Mouse (Mus musculus): ENCODE data around the gene Iqsec1. TPM values are rescaled to one million over a fixed set of nuclear protein-coding genes. Genes with fewer than 3 reads are reported as not detected.
A peak's percentile ranks its signal among the peaks of the same experiment; 100 is the strongest.

Iqsec1 gene
- polyA plus RNA-seq, 1 experiment from 2014 or later: 17.9 TPM

DNA sequence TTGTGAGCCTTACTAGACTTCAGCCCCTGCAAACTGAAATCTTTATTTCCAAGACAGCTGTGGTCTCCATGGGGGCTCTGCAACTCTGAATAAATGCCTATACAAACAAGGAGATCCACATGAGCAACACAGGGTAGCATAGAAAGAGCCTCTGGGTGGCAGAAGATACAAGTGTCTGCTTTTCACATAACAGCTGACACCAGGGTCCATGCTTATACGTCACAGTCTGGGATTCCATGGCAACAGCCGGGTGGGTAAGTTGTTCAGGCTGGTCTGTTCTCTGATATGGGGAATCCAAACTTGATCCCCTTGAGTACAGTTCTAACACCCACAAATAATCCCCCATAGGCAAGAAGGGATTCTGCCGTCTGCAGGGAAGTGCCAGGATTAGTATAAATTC, 108.1 kb downstream of the Iqsec1 start:
- no peak for ATAC-seq (ENCODE audit: low FRiP score, low read depth)
- no peak overlapping the region for H3K27ac ChIP-seq

DNA sequence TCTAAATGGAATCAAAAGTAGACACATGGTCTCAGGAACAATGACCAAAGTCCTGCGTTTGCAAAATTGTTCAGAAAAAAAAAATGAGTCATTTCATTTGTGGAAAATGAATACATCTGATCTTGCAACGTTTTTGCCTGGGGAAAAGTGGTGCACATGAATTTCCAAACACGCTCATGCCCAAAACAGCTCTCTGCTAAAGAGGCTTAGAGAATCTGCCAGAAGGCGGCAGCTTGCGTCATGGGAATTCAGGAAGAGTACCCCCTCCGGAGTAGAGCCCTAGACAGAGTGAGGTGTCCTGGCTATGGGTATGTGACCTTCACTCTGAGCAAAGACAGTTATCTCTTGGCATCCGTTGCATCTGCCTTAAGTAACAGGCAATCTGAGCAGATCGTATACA, 116.9 kb downstream of the Iqsec1 start:
- no peak overlapping the region for H3K4me2 ChIP-seq (replicated peaks)

More for the DNA sequence above, 108.1 kb downstream of the Iqsec1 start:
- Histone ChIP-seq H3K4me2 (replicated peaks) (no peak overlapping the region), H3K9me3 (no peaks in the 10 kb centered on the region), H3K4me3 (no peak overlapping the region), H3K27me3 (replicated peaks) (no peaks in the 10 kb centered on the region), H3K9ac (no peak overlapping the region), H3K36me3 (no peaks in the 10 kb centered on the region), H3K4me1 (0 out of 2 replicates have a peak, but pooled peaks cover 4% of the 10 kb centered on the region)
- WGBS: 51% methylated on average over 3 of the region's 3 CpGs

DNA sequence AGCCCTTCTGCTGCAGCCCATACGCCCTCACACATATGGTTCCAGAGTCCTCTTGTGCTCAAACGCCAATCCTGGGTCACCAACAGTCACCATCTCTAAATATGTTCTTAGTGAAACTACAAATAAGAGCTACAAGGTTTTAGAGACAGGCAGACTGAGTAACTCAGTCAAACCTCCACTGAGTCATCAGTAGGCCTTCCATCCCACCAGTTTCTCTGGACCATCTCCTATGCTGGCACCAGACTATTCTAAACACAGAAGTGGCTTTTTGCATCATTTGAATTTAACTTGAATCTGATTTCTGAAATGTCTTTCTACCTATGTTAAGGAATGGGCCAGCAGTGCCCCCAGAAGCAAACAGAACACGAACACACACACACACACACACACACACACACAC, 120.5 kb downstream of the Iqsec1 start:
- ATAC-seq (ENCODE audit: low FRiP score, low read depth): no peak

More for the DNA sequence above, 116.9 kb downstream of the Iqsec1 start:
- WGBS: 88% methylated on average over 8 of the region's 8 CpGs
- Histone ChIP-seq H3K9ac (no peak overlapping the region), H3K4me1 (no peaks in the 10 kb centered on the region), H3K4me3 (no peak overlapping the region), H3K9me3 (no peaks in the 10 kb centered on the region), H3K36me3 (no peaks in the 10 kb centered on the region), H3K27ac (no peak overlapping the region), H3K27me3 (replicated peaks) (no peaks in the 10 kb centered on the region)
- no peak for ATAC-seq (ENCODE audit: low FRiP score, low read depth)

GRCm38 (mm10) chr6:90861370-90861769, 127.1 kb downstream of the Iqsec1 start:
- Histone ChIP-seq H3K4me3 (no peak overlapping the region), H3K36me3 (no peaks in the 10 kb centered on the region), H3K9ac (no peak overlapping the region), H3K4me2 (replicated peaks) (no peak overlapping the region), H3K27me3 (replicated peaks) (no peaks in the 10 kb centered on the region), H3K4me1 (no peaks in the 10 kb centered on the region), H3K27ac (no peak overlapping the region), H3K9me3 (no peaks in the 10 kb centered on the region)
- 94% methylated on average over 1 of the region's 1 CpGs for WGBS
- no peak for ATAC-seq (ENCODE audit: low FRiP score, low read depth)

More for the DNA sequence above, 120.5 kb downstream of the Iqsec1 start:
- Histone ChIP-seq H3K9ac (no peak overlapping the region), H3K36me3 (no peaks in the 10 kb centered on the region), H3K27ac (no peak overlapping the region), H3K4me3 (no peak overlapping the region), H3K4me2 (replicated peaks) (no peak overlapping the region), H3K27me3 (replicated peaks) (no peaks in the 10 kb centered on the region), H3K9me3 (no peaks in the 10 kb centered on the region), H3K4me1 (no peaks in the 10 kb centered on the region)
- WGBS: 75% methylated on average over 3 of the region's 3 CpGs

GRCm38 (mm10) chr6:90857844-90858243, 130.6 kb downstream of the Iqsec1 start:
- no peaks in the 10 kb centered on the region for H3K4me1 ChIP-seq
- no peaks in the 10 kb centered on the region for H3K9me3 ChIP-seq
- ATAC-seq (ENCODE audit: low FRiP score, low read depth): no peak
- no peak overlapping the region for H3K4me3 ChIP-seq
- H3K4me2 ChIP-seq (replicated peaks): no peak overlapping the region
- no peaks in the 10 kb centered on the region for H3K27me3 ChIP-seq (replicated peaks)
- H3K9ac ChIP-seq: no peak overlapping the region
- WGBS: 94% methylated on average over 1 of the region's 1 CpGs
- no peaks in the 10 kb centered on the region for H3K36me3 ChIP-seq
- H3K27ac ChIP-seq: no peak overlapping the region

DNA sequence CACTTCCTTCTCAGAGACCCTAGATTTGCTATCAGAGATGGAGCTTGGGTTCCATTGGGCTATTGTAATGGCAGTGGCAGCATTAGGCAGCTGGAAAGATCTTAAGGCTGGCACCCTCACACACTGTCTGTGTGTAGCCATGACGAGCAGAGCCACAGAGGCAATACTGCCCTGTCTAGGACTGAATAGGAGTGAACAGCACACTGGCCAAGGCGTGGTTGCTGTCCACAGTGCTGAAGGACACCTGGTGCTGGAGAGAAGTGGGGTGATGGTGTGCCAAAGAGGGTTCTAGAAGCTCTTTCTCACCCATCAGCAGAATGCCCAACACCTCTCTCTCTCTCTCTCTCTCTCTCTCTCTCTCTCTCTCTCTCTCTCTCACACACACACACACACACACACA, 136.1 kb downstream of the Iqsec1 start:
- ATAC-seq (ENCODE audit: low FRiP score, low read depth): no peak
- no peaks in the 10 kb centered on the region for H3K27me3 ChIP-seq (replicated peaks)
- no peaks in the 10 kb centered on the region for H3K36me3 ChIP-seq
- WGBS: 41% methylated on average over 2 of the region's 2 CpGs
- H3K9me3 ChIP-seq: no peaks in the 10 kb centered on the region
- no peak overlapping the region for H3K4me3 ChIP-seq
- no peaks in the 10 kb centered on the region for H3K4me1 ChIP-seq
- H3K27ac ChIP-seq: no peak overlapping the region
- no peak overlapping the region for H3K9ac ChIP-seq
- no peak overlapping the region for H3K4me2 ChIP-seq (replicated peaks)

DNA sequence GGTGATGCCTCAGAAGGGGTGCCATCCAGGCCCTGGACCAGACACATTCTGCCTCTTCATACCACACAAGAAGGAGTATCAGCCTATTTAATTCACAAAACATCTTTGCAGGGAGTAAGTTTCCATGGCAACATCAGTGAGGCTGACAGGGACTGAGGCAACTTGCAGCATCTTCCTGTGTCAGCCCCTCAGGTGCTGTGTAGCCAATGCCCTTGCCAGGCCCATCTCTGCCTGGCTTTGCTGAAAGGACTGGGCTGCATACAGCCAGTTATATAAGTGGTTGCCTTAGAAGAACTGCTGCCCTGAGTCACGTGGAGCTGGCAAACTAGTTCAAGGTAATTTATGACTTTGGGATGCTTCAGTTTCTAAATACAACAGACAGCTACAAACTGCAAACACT, 140.4 kb downstream of the Iqsec1 start:
- no peak overlapping the region for H3K9ac ChIP-seq
- H3K4me1 ChIP-seq: no peaks in the 10 kb centered on the region
- no peaks in the 10 kb centered on the region for H3K27me3 ChIP-seq (replicated peaks)
- 32% methylated on average over 1 of the region's 1 CpGs for WGBS
- H3K9me3 ChIP-seq: no peaks in the 10 kb centered on the region
- ATAC-seq (ENCODE audit: low FRiP score, low read depth): no peak
- no peak overlapping the region for H3K27ac ChIP-seq
- H3K4me3 ChIP-seq: no peak overlapping the region
- no peaks in the 10 kb centered on the region for H3K36me3 ChIP-seq
- no peak overlapping the region for H3K4me2 ChIP-seq (replicated peaks)

DNA sequence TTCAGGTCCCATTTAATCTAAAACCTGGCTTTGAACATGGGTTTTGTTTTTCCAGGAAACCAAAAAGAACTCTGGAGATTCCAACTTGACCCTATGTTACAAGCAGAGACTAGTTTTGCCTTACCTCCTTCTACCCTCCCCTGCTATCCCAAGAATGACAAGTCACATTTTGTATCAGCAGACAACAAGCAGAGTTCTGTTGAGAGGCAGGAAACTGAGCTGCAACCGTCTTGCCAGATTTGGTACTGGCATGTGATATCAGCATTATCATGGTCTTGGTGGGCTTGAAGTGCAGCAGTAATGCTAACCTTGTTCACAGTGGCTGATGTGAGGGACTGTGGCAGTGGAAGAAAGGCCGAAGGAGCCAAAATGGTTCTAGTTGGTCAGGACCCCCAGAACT, 141.0 kb downstream of the Iqsec1 start:
- no peak overlapping the region for H3K4me3 ChIP-seq
- H3K4me1 ChIP-seq: no peaks in the 10 kb centered on the region
- no peaks in the 10 kb centered on the region for H3K9me3 ChIP-seq
- no peak overlapping the region for H3K27ac ChIP-seq
- no peak for ATAC-seq (ENCODE audit: low FRiP score, low read depth)
- H3K27me3 ChIP-seq (replicated peaks): no peaks in the 10 kb centered on the region
- 80% methylated on average over 2 of the region's 2 CpGs for WGBS
- H3K36me3 ChIP-seq: no peaks in the 10 kb centered on the region
- no peak overlapping the region for H3K4me2 ChIP-seq (replicated peaks)
- no peak overlapping the region for H3K9ac ChIP-seq

- H3K4me1 ChIP-seq: no peaks in the 10 kb centered on the region
- H3K4me3 ChIP-seq: no peak overlapping the region
- no peak overlapping the region for H3K27ac ChIP-seq
- no peaks in the 10 kb centered on the region for H3K36me3 ChIP-seq
- no peak overlapping the region for H3K9ac ChIP-seq
- H3K27me3 ChIP-seq (replicated peaks): no peaks in the 10 kb centered on the region
- no peak overlapping the region for H3K4me2 ChIP-seq (replicated peaks)
- ATAC-seq (ENCODE audit: low FRiP score, low read depth): no peak
- no peaks in the 10 kb centered on the region for H3K9me3 ChIP-seq
- 92% methylated on average over 2 of the region's 2 CpGs for WGBS
Measured at GRCm38 (mm10) chr6:90839972-90840371, 148.5 kb downstream of the Iqsec1 start.

DNA sequence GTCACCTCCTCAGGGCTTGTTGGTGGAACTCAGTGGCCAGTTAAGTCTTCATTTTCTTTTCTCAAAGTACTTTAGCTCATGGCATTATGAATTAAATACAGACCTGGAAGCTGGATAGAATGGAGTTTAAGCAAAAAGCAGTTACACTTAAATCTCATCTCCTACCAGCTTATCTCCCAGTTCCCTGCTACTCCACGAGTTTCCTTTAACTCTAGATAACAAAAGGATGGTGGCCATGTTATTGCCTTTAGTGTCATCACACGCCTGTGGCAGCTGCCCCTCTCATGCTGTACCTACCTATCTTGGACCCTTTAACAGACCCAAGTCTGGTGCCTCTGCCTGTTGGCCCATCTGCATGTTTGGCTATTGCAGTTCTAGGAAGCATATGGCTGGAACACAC, 151.7 kb downstream of the Iqsec1 start:
- Histone ChIP-seq H3K36me3 (no peaks in the 10 kb centered on the region), H3K9me3 (no peaks in the 10 kb centered on the region), H3K27ac (no peak overlapping the region), H3K4me1 (no peaks in the 10 kb centered on the region), H3K4me3 (no peak overlapping the region), H3K27me3 (replicated peaks) (no peaks in the 10 kb centered on the region), H3K4me2 (replicated peaks) (no peak overlapping the region), H3K9ac (no peak overlapping the region)
- 59% methylated on average over 2 of the region's 2 CpGs for WGBS
- no peak for ATAC-seq (ENCODE audit: low FRiP score, low read depth)

GRCm38 (mm10) chr6:90829536-90829935, 158.9 kb downstream of the Iqsec1 start:
- H3K9me3 ChIP-seq: no peaks in the 10 kb centered on the region
- no peaks in the 10 kb centered on the region for H3K27me3 ChIP-seq (replicated peaks)
- 85% methylated on average over 6 of the region's 6 CpGs for WGBS
- no peaks in the 10 kb centered on the region for H3K36me3 ChIP-seq
- no peaks in the 10 kb centered on the region; the same call in 1 of the 2 replicates for H3K4me1 ChIP-seq
- no peak overlapping the region for H3K4me2 ChIP-seq (replicated peaks)
- H3K9ac ChIP-seq: no peak overlapping the region
- H3K4me3 ChIP-seq: no peak overlapping the region
- ATAC-seq (ENCODE audit: low FRiP score, low read depth): no peak
- no peak overlapping the region for H3K27ac ChIP-seq

GRCm38 (mm10) chr6:90825063-90825462, 163.4 kb downstream of the Iqsec1 start:
- H3K27ac ChIP-seq: no peak overlapping the region
- H3K27me3 ChIP-seq (replicated peaks): no peaks in the 10 kb centered on the region
- H3K4me1 ChIP-seq: peaks cover 13% of the 10 kb centered on the region
- no peak overlapping the region for H3K9ac ChIP-seq
- no peak overlapping the region for H3K4me3 ChIP-seq
- WGBS: 80% methylated on average over 2 of the region's 2 CpGs
- H3K36me3 ChIP-seq: no peaks in the 10 kb centered on the region
- H3K4me2 ChIP-seq (replicated peaks): no peak overlapping the region
- H3K9me3 ChIP-seq: no peaks in the 10 kb centered on the region
- ATAC-seq (ENCODE audit: low FRiP score, low read depth): no peak

DNA sequence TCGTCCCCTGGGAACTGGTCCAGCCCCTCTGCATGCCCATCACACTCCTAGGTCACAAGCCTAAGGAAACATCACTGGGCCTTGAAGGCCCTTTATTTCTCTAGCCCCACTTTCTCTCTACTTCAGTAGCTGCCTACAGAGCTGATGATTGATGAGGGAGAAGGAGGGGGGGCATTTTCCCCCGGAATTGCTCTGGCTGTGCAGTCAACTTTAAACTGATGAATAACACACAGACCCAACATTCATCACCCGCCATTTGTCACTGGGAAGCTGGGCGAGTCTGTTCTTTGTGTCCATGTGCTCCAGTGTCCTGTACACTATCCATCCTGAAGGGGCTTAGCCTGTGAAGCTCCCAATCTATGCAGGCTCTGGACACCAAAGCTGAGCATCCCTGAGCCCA, 165.2 kb downstream of the Iqsec1 start:
- Histone ChIP-seq H3K4me1 (peaks cover 13% of the 10 kb centered on the region), H3K4me3 (no peak overlapping the region), H3K4me2 (replicated peaks) (no peak overlapping the region), H3K36me3 (no peaks in the 10 kb centered on the region), H3K9ac (no peak overlapping the region), H3K27me3 (replicated peaks) (no peaks in the 10 kb centered on the region), H3K27ac (no peak overlapping the region), H3K9me3 (no peaks in the 10 kb centered on the region)
- 17% methylated on average over 4 of the region's 4 CpGs for WGBS
- ATAC-seq (ENCODE audit: low FRiP score, low read depth): peak; percentile 33; the same call in 1 of the 2 replicates
